Mouse (Mus musculus): ENCODE measurements around the gene Tssc4. TPM values are rescaled to one million over a fixed set of nuclear protein-coding genes. Genes with fewer than 3 reads are reported as not detected.

Tssc4 gene
- polyA plus RNA-seq, 2 experiments from 2014 or later, result 34.8 to 52.8 TPM

DNA sequence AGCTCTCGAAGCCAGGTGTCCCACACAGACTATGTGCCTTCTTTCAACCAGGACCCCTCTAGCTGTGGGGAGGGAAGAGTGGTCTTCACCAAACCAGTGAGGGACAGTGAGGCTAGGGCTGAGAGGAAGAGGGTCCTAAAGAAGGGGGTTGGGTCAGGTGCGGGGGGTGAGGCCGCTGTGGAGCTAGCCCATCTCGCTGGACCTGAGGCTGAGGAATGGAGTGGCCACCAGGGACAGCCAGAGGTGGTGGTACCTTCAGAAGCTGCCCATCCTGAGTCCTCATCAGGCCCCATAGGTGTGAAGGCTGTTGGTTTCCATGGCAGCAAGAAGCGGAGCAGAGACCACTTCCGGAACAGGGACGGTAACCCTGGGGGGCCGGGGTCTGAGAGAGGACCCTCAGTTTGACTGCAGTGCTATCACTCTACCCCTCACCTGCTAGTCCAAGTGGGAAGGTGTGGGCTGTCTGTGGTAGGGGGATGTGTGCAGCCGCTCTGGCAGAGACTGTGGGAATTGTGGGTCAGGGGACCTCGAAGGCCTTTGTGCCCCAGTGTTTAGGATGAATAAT lies 1.5 kb downstream of the Tssc4 start:
- no peak for ATAC-seq

DNA sequence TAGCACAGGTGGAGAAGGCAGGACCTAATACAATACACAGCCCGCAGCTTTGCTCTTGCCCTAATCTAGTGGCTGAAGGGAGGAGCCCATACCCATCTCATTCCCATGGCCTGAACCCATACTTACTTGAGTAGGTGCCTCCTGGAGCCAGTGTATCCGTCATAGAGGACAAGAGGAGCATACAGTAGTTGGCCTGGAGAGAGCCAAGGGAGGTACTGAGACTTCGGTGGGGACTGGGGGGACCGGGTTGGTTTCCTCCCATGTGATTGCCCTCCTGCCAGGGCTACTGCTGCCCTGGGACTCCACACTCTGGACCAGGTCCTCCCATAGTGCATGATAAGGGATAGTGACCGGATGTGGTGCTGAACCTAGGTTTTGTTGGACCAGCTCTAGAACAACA lies 3.6 kb downstream of the Tssc4 start:
- no peak for ATAC-seq

DNA sequence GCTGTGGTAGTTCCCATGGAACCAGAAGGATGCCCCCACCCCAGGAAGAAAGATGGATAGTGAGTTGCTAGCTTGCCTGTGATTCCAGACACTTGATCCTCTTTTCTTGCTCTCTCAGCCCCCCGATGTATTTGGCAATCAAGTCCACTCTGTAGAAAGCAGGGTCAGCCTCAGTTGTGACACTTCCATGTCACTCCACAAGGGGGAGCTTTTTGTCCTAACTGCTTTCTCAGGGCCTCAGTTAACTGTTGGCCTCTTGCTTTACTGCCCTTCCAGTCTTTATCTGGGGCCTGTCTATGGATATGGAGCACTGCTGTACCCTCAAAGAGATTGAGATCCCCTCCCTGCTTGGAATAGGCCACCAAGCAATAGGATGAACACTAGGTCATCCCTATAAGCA lies 4.0 kb downstream of the Tssc4 start:
- ATAC-seq, result no peak

DNA sequence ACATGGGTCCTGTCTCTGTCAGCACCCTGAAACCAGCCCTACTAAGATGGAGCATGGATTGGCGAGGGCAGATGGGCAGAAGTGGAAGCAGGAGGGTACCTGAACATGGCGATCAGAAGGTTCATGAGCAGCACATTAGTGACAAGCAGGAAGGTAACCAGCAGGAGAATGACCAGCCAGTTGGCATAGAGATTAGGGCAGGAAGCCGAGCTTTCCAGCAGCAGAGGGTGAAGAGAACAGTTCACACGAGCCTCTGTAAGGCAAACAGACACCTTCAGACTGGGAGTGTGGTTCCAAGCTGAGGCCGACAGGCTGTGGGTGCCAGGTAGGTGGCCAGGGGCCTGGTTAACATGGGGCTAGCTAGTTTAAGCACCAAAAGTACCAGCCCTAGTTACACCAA lies 6.3 kb downstream of the Tssc4 start:
- no peak for ATAC-seq

DNA sequence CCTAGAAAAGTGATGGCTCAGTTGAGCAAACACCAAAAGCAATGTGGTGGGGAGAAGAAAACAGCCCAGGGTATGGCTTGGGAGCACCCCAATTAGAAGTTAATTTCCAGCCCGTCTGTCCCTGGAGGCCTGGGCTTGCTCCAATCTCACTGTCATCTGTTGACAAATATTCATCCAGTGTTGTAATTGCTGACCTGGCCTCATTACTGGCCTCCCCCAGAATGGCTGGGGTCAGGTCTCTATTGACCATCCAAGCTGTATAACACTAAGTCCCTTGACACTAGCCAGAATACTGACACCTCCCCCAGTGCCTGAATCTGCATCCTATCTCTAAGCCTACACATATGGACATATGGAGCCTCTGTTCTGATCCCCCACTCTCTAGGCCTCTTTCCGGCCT lies 8.3 kb downstream of the Tssc4 start:
- no peak for ATAC-seq

DNA sequence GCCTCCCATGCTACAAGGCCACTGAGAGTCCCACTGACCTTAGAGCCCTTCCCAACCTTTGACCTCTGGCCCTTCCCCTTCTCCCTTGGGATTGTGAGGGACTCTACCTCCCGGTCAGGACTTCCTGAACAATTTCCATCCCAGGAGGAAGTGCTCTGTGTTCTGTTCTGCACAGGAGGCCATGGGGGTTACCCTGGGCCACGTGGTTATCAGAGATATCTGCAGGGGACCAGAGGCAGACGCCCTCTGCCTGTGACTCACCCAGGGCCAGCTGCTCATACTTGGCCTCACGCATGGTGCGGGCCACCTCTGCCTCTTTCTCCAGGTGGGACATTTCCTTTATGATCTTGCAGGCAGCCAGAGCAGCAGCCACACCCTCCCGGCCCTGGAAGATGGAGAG lies 13.0 kb downstream of the Tssc4 start:
- ATAC-seq, result no peak

DNA sequence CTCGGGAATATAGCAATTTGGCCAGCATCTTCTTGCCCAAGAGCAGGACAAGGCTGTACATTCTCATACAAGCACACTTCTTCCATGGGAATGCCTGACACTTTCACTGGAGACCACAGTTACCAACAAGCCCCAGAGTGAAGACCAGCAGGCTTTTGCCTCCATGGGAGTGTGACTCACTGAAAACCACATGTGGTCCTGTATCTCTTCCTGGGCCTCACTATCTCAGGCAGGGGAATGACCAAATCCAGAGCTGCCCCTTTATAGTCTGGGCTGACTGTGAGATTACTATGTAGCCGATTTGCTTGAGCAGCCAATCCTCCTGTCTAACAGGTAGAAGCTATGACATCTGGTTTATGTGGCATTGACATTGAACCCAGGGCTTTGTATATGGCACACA lies 14.7 kb downstream of the Tssc4 start:
- no peak for ATAC-seq

DNA sequence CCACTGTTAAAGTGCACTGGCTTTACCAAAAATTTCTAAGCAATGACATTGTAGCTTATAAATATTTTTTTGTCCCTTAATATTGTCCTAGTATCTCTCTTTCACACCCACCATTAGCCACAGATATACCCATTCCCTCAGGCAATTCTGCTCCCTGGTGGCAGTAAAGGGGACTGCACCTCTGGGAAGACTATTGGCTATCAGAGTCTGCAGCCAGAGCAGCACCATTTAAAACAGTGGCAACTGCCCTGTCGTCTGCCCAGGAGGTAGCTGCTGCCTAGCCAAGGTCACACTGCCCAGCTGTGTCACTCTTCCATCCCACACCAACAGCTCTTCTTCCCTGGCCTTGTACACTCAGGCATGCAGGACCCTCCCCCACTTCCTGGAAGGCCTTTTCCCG lies 17.3 kb downstream of the Tssc4 start:
- ATAC-seq, result peak; percentile 83

DNA sequence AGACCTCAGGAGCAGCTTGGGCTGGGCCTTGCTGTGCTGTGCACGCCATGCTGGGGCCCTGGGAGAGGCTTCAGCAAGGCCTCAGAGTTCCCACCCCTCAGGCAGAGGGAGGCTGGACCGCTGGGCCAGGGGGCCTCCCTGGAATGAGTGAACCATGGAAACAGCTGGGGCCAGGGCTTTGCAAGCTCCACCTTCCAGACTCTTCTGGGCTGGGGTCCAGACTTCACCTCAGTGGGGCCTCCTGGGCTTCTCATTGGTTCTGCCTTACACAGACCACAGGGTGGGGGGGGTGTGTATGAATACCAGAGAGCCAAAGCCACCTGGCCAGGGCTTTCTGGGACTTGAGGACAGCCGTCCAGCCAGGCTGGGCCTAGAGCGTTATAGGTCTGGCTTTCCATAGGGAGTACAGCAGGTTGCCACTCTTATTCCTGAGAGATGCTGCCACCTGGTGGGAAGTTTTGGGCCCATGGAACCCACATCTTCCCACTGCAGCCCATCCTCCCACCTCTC lies 18.1 kb downstream of the Tssc4 start:
- ATAC-seq, result no peak

DNA sequence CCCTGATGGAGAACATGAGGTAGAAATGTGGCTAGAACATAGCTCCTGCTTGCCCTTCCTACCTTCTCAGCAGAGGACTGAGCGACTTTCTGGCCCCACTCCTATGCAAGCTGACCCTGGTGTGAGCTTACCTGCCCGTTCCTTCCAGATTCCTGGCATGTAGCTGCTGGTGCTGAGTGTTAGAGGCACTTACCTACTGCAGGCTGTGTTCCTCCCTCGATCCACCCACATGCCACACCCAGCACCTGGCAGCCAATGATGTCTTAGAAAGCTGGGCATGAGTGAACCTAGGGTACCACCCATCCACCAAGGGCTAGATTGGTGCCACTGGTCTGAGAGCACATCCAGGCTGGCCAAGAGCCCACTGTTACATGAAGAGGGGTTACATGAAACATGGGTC lies 24.8 kb downstream of the Tssc4 start:
- no peak for ATAC-seq

DNA sequence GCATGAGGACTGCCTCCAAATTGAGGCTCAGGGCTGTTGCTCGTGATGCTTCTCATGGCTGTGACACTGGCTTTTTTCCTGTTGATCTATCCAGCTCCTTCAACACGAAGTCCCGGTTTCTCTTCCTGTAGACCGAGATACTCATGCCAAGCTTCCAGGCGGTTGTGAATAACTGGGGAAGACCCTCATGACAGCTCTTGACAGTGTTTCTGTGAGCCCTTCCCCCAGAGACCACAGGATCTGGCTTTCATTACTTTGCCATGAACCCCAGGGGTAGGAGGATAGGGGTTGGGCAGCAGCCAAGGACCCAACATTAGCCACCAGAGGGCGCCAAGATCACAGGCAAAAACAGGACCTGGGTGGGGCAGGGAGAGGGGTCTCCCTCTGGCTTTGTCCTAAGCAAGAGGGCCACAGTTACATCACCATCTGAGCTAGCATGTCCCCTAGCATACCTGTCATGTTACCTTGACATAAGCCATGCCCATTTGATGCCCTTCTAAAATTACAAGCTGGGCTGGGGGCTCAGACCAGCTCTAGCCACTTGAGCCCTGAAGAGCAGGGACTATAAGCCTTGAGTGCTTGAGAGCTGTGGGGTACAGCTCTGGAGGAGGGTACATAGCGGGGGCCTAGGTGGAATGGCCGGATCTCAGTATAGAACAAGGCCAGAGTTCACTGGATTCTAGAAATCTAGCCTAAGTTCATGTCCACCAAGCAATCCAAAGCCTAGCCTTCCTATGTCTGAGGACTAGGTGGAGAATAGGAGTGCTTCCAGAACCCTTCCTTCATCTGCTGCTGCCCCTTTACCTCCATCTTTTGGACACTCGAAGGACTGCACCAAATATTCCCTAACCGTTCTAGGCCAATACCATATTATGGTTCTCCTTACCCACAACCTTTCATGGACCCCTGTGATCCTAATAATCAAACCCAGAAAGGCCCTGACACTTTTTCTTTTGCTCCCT lies 25.8 kb downstream of the Tssc4 start, which contains the start of gene Trpm5:
TSS of gene Trpm5 (minus strand) at position 51 of the 962 bp plus-strand sequence.
- no peak for ATAC-seq

DNA sequence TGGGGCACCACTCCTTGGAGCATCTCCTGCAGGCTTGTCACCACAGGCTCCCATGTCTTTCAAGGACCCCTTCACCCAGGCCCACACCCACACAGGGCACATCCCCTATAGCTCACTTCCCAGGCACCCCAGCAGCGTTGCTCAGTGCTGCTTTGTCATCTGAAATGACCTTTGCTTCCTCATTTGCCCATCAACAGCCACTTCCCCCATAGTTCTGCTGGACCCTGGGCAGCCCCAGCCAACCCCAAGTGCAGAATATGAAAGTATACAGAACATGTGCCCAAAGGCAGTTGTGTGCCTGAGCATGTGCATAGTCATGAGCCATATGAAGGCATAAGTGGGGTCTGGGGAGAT lies 26.5 kb downstream of the Tssc4 start:
- no peak for ATAC-seq

DNA sequence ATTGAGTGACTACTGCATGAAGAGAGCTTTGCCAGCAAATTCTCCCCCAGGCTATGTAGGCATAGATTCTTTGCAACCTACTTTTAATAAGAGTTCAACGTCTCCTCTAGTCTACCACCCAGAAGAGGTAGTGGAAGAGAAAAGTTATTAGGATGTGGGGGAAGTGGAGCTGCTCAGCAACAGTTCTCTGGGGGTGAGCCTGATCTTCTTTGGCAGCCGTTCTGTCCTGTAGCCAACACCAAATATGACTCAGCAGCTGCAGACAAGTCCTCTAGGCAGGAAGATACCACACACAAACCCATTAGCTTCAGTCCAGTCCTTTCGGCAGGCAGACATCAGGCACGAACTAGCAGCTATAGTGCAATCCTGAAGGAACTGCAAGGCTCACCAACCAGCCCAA lies 31.7 kb downstream of the Tssc4 start:
- ATAC-seq, result no peak

DNA sequence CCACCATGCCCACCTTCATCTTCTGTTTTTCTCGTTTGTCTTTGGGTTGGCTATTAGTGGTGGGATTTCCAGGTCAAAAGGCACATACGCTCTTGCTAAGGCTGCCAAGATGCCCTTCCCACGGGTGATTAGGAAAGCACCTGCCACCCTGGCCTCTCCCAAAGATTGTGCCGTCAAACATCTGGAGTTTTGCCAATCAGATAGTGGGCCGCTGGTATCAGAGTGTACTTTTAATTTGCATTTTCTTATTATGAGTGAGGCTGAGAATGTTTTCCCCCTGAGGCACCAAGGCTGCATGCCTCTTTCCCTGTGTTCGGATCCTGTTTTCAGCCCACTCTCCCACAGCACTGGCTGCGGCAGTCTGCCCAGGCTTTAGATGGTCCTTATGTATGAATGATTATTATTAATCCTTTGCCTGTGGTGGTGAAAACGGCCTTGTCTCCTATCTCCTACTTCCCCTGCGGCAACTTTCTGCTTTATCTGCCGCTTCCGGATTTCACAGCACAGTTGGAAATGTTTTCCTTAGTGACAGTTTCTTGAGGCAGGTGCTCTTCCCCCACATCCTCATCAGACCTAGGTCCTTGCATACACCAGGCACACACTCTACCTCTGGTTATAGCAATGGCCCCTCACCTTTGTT lies 36.3 kb downstream of the Tssc4 start:
- ATAC-seq, result no peak

DNA sequence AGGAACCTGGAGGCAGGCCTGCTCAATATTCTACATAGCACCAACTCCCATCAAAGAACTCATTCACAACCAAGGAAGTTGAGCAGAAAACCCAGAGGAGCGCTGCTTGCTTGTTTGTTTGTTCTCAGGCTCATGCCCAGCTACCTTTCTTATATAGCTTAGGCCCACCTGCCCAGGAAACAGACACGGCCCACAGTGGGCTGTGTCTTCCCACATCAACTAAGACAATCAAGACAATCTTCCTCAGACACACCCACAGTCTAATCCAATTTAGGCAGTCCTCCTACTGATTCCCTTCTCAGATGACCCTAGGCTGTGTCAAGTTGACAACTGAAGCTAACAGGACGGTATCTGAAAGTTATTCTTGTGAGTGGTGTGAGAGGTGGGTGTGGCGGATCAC lies 37.0 kb downstream of the Tssc4 start, which contains the start of gene Kcnq1:
TSS of gene Kcnq1 (plus strand) at position 301 of the 400 bp plus-strand sequence.
- no peak for ATAC-seq

DNA sequence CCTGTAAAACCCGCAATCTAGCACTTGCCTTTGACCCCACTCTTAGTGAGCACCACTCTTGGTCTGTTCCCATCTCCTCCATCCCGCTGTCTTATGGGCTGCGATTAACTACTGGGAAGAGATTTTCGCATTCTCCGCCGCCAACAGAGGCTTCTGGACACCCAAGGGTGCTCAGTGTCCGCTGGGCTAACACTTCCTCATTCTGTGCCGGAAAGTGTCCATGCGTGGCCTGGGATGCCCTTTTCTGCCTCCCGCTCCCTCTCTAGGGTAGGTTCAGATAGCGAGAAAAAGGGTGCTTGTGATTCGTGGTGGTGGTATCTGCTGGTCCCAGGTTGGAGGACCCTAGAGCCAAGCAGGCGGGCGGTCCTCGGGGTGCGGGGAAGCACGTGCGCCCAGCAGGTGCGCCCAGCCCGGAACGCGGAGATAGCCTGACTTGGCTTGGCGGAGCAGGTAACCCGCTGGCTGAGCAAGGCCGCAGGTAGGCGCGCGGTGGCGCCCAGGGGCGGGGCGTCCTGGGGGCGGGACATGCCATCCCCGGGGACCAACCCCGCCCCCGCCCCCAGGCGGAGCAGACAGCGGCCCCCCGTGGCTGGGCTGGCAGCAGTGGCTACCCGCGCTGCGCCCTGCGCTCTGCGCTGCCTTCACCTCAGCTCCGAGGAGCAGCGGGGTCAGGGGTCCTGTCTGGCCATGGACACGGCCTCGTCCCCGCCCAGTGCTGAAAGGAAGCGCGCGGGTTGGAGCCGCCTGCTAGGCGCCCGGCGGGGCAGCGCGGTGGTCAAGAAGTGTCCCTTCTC lies 37.8 kb downstream of the Tssc4 start:
- no peak for ATAC-seq

DNA sequence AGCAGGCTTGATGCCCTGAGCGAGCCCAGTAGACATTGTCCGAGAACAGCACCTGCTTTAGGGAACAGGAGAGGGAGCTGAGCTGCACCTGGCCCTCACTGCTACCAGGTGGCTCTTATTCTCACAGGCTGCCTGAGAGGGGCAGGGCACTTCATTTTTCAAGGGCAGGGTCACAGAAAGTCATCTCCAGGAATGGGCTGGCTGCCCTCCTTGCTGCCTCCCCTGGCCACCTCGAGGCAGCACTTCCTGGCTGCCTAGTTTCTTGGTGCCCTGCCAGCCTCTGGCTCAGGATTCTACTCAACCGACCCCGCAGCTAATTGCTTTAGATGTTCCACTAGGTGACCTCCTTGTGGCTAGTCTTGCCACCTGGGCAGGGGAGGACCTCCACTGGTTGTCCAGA lies 39.2 kb downstream of the Tssc4 start:
- no peak for ATAC-seq

DNA sequence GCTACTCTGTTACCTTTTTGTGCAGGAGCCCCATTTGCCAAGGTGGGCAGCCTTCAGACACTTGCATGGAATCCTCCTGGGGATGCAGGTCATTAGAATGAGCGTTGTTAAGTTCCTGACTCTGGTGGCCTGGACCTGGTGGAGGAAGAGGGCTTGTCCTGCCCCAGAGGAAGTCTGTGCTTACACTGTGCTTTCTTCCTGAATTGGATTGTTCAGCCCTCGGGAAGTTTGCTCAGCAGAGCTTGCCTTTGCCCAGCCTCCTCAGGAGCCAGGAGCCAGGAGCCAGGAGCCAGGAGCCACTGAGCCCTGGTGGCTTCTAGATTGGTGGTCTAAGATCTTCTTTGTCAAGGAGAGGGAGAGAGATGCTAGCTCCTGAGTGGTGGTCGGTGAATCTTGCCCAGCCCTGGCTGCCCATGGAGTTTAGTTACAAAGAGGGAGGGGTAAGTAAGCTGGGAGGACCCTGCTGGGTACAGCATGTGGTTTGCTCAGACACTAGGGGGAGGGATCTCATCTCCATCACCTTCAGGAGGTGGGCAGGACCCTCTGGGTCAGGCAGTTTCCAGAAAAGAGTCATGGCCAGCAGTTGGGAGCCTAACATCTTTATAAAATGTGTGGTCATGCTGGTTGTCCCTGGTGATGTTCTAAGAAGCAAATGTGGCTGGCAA lies 40.1 kb downstream of the Tssc4 start:
- ATAC-seq, result no peak

DNA sequence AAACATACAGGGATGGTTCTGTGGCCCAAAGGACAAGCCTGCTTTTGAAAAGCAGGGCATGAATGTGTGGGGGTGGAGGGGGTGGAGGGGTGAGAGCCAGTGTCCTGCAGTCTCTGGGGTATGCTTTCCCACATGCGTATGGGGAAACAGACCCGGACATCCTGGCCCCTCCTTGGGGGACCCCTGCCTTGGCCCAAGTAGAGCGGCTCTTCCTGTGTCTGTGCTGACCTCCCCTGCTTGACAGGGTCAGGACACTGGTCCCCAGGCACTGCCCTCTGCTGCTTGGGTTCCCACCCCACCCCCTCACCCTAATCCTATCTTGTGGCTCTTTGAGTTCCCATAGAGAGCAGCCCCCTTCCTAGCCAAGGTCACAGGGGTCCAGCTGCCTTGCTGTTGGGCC lies 40.6 kb downstream of the Tssc4 start:
- no peak for ATAC-seq

DNA sequence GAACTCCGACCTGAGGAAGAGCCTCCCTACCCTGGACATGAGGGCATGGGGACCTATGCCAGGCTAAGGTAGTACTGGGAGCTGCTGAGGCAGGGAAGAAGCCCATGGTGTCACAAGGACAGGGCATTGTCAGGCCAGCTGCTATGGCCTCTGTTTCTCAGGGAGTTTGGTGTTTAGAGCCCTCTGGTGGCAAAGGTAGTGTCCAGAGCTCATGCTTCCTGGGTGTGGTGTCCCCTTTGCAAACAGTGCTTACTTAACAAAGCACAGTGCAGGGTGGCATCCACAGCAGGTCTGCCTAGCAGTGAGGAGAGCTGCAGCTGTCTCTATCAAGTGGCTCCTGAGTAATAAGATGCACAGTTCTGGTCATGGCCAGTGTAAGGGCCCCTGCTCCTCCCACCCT lies 41.8 kb downstream of the Tssc4 start:
- no peak for ATAC-seq

DNA sequence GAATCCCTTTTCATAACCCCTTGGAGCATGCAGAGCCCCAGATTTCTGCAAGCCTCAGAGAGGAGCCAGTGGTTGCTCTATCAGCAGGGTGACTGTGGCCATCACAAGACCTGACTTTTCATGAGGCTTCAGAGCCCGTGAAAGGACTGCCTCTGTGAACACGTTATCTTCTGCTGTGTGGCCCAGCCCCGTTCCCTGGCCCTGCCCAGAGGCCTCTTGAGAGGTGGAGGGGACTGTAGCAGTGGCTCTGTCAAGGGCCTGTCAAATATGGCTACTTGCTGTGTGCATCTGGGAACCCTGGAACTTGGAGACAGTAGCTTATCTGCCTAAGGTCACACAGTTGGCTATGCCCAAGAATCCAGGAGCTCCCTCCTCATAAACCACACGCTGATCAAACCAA lies 42.7 kb downstream of the Tssc4 start:
- no peak for ATAC-seq

DNA sequence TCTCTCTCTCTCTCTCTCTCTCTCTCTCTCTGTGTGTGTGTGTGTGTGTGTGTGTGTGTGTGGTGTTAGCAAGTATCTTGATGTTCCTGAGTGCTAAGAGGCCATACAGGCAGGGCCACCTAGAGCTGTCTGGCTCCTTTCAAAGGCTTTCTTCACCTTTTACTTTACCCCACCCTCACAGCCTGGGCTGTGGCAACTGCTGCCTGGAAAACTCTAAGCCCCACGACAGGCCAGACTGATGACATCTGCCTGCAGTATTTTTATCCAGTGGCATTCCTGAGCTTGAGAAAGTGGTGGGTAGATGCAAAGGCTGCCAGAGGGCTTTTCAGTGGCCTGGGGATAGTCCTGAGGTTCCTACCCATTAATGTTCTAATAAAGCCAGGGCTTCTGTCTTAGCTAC lies 43.3 kb downstream of the Tssc4 start:
- no peak for ATAC-seq
